Mouse (Mus musculus): ENCODE results near the gene Grpr.

DNA sequence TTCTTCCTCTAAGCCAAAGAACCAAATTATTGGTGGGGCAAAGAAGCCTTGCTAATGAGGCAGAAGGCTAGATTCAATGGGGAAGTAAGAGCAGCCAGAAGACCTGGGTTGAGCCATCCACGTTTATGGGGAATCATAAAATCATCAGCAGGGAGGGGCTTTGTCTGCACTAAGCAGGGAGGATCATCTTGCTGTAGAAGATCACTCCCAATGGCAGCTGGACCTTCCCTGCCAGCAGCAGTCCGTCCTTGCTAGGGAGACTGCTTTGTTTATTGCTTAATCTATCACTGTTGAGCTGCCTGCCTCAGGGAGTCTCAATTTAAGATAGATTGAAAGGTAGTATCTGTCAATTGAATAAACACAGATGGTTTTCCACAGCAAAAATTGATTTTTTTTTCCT lies 37.7 kb downstream of the Grpr start:
- TF ChIP-seq CTCF (IDR thresholded peaks at IDR 0.05; ENCODE audit: extremely low read depth, insufficient read depth, low read length) = no peak
- no peak for TF ChIP-seq POLR2A (IDR thresholded peaks at IDR 0.05; ENCODE audit: extremely low read depth, insufficient read depth, low read length)
